Mouse (Mus musculus): Measurements from ENCODE around the gene Etd.
"Not testable (repeated sequence)": the region's sequence is repeated elsewhere in the genome, so short reads cannot be mapped to it uniquely, and the experiment has no call there.

Etd gene

GRCm38 (mm10) chrX:53434618-53435017, at the start of gene Etd:
Gene Etd, plus strand, starts transcription at chrX:53434918.
- no peak for DNase-seq

GRCm38 (mm10) chrX:53386362-53386761, 48.4 kb upstream of the Etd start:
- no peak for DNase-seq

DNA sequence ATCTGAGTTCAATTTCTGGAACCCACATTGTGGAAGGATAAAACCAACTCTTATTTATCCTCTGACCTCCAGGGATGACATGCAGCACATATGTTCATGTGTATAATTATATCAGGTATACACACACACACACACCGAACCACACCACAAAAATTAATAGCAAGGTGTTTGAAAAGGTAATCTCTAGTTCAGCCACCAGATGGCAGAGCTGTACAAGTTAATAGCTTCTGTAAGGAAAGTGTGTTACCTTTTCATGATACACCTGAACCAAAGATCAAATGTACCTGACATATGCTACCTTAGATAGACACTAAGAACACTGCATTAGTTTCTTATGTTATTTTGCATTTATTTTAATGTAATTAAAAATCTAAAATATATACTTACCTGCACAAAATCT, 1.8 kb upstream of the Etd start:
- DNase-seq = no peak

DNA sequence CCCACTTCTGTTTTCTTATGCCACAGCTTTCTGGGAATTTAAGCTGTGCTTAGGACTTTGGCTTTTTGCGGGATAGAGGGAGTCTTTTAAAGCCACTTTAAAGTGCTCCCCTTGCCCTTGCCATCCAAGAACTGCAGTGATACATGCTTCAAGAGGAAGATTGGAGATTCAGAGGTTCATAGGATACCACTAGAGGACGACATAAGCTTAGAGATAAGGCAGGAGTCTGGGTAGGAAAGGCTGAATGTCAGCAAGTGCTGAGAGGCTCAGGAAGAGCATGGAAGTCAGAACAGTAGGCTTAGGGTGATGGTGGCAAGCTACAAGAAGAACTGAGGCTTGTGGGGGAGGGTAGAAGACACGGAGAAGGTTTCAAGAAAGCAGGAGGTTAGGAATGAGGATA, 24.9 kb downstream of the Etd start:
- no peak for DNase-seq

DNA sequence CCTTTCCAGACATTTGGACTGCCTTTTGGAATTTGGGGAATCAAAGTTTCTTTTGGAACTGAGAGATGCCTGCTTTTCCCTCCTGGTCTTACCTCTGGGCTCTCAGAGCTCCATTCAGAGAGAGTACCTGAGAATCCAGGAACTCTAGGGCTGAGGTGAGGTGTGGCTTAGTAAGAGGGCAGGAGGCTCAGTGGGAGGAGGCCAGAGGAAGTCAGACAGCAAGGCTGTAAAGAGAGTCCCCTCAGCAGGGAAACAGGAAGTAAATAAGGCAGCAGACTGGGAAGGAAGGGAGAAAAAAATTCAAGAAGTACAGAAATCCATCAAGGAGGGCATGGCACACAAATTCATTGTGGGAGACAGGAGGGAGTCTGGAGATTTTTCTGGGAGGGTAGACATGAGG, 29.5 kb downstream of the Etd start:
- DNase-seq = not testable (repeated sequence)
